Mouse (Mus musculus) testis, adult 2 months (tissue): ENCODE measurements around the gene Mrpl54. TPM values are rescaled to one million over a fixed set of nuclear protein-coding genes. Genes with fewer than 3 reads are reported as not detected.
A peak's percentile ranks its signal among the peaks of the same experiment; 100 is the strongest.

Experiments used
- H3K27ac ChIP-seq: fragments of 200-500 bp; 2 replicates; pipeline ENCODE4 v1.5.1; 2012; ENCODE audit warnings: low read depth, low read length; ENCODE audit not compliant: control insufficient read depth, insufficient read depth
- H3K27me3 ChIP-seq: fragments of 200-500 bp; 2 replicates; pipeline ENCODE4 v1.6.1; 2012; ENCODE audit warnings: mild to moderate bottlenecking, low read length, moderate library complexity; ENCODE audit not compliant: control insufficient read depth, insufficient read depth
- H3K36me3 ChIP-seq: fragments of 200-500 bp; 2 replicates; pipeline ENCODE4 v1.6.1; 2012; ENCODE audit warnings: mild to moderate bottlenecking, low read length; ENCODE audit not compliant: control insufficient read depth, insufficient read depth
- H3K4me1 ChIP-seq: fragments of 200-500 bp; 2 replicates; pipeline ENCODE4 v1.6.1; 2012; ENCODE audit warnings: low read length; ENCODE audit not compliant: control insufficient read depth, insufficient read depth
- H3K4me3 ChIP-seq: fragments of 200-500 bp; 2 replicates; pipeline ENCODE4 v1.5.1; 2012; ENCODE audit warnings: low read depth, mild to moderate bottlenecking, low read length, moderate library complexity, mixed read lengths; ENCODE audit not compliant: control insufficient read depth
- CTCF ChIP-seq: fragments of 200-500 bp; IDR thresholded peaks from 2 replicates; pipeline ENCODE4 v1.5.1; 2012; ENCODE audit warnings: low read depth, mild to moderate bottlenecking, inconsistent platforms, low read length, moderate library complexity; ENCODE audit not compliant: control insufficient read depth, insufficient read depth, insufficient replicate concordance
- POLR2A ChIP-seq: fragments of 200-500 bp; IDR thresholded peaks from 2 replicates; pipeline ENCODE4 v1.6.1; 2012; ENCODE audit warnings: low read depth, mild to moderate bottlenecking, inconsistent platforms, low read length, moderate library complexity; ENCODE audit not compliant: control insufficient read depth
- polyA plus RNA-seq: library from polyadenylated mRNA; depleted of rRNA; stranded (reverse); fragments of >200 nt; gene quantifications from 2 replicates; pipeline ENCODE4 v1.2.3, GENCODE M21; 2012

Mrpl54 gene
- polyA plus RNA-seq, 1 experiment = 181 TPM

DNA sequence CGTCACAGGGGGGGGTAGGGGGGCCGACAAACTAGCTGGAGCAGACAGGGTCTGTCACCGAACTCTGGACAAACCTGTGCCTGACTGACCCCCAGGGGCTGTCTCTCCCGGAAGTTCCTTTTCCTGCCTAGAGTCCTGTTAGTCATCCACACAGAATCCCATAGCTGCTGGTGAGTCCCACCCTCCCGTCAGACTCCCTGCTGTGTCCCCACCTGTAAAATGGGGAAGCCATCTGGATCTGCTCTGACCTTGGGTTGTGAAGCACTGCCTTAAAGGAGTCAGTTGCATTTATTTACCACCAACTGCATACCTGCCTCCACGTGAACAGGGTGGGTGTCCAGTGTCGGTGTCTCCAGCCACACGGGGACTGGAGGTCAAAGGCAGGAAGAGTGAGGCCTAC is 27.7 kb upstream of the Mrpl54 start:
- Histone ChIP-seq H3K27ac (no peak overlapping the region), H3K4me3 (no peak overlapping the region), H3K36me3 (no peaks in the 10 kb centered on the region), H3K4me1 (peaks cover 16% of the 10 kb centered on the region), H3K27me3 (no peaks in the 10 kb centered on the region)
- TF ChIP-seq CTCF (no peak), POLR2A (no peak)

DNA sequence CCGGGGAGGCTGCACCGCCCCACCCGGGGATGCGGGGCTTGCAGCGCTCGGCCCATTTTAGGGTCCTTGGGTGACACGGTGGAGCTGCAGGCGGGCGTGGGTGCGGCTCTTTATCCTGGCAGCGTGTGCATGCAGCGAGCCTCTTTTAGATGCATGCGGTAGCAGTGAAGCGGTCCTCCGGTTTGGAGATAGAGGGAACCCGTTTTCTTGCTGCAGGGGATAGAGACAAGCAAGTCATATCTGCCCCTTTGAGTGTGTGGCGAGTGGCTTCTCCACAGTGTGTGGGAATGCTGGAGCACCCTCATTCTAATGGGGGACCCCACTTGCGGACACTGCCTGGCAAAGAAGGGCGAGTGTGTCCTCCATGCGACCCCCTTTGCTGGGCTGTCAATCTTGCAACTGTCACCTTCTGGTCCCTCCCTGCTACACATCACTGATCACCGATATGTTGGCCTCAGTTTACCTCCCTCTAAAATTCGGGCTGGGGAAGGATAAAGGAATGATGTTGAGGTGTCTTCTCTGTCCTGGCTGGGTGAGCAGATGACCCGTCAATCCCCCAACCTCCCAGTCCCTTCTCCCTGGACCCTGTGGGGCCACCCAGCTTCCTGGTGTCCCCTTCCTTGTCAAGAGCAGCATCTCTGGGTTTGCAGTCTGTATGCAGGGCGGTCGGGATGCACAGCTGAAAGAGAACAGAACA is 26.7 kb upstream of the Mrpl54 start:
- Histone ChIP-seq H3K36me3 (no peaks in the 10 kb centered on the region), H3K27me3 (no peaks in the 10 kb centered on the region), H3K4me1 (peaks cover 16% of the 10 kb centered on the region), H3K4me3 (peak overlapping the region; percentile 90), H3K27ac (peak overlapping the region; percentile 3; the same call in 1 of the 2 replicates)
- no peak for TF ChIP-seq CTCF
- no peak for TF ChIP-seq POLR2A

DNA sequence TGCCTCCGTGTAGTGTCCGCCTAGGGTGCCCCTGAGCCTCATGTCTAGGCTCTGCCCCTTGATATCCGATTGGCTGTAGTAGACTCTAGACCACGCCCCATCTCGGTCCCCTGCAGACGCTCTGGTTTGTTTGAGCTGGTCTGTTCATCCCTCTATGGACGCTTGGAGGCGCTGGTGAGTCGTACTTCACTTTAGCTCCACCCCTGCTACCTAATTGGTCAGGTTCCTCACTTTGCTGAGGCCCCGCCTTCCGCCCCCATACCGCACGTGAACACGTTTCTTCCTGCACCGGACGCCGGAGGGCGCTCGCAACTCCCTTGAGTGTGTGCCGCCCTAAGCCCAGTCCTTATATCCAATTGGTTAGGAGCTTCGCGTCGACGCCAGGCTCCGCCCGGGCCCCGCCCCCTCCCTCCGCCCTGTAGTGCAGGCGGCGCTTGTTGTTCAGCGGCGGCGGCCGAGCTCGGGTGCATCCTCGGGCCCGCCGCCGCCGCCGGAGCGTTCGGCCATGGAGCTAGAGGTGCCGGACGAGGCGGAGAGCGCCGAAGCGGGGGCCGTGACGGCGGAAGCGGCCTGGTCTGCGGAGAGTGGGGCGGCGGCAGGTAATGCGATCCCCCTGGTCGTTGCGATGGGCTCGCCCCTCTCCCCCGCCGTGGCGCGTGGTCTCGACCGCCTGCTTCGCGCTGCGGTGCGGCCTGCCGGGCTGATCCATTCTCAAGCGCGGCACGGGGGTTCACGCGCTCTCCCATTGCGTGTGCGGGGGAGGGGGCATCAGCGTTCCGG is 26.0 kb upstream of the Mrpl54 start, which contains the start of gene Pip5k1c:
Gene Pip5k1c (plus strand): TSS at position 410 of the 780 bp plus-strand sequence.
- Histone ChIP-seq H3K27ac (peak within 1 kb of the TSS; percentile 86), H3K36me3 (no peaks in the 10 kb centered on the region), H3K4me3 (peak within 1 kb of the TSS; percentile 90), H3K4me1 (peaks cover 16% of the 10 kb centered on the region), H3K27me3 (no peaks in the 10 kb centered on the region)
- TF ChIP-seq CTCF (peak; percentile 87), POLR2A (peak; percentile 44; the same call in 1 of the 2 replicates)

DNA sequence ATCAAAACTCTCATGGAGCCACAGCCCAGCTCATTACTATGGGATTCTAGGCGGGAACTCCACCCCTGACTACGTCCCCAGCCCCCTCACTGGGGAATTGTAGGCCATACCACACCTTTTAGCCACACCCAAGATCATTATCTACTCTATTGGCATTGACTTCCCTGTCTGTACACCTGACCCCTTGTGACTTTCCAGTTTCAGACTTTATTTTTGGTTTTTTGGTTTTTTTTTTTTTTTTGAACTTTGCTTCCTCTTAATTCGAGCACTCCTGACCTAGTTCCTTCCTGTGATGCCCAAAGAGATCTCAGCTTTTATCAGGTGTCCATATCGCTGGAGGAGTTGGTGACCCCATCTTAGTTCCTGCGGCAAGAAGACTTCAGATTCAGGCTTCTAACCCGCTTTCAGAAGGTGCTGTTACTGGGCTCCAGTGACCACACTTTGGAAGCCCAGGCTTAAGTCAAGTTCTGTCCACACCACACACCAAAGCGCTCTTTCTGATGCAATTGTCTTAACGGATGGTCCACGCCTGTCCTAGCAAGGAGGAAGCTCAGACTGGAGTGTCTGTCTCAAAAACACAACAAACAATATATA is 24.9 kb upstream of the Mrpl54 start, which contains the start of gene Tjp3:
Gene Tjp3 (minus strand): TSS at position 71 of the 594 bp plus-strand sequence.
- H3K27ac ChIP-seq = no peak within 1 kb of the TSS
- H3K27me3 ChIP-seq = no peaks in the 10 kb centered on the region
- TF ChIP-seq POLR2A = no peak
- TF ChIP-seq CTCF = no peak

DNA sequence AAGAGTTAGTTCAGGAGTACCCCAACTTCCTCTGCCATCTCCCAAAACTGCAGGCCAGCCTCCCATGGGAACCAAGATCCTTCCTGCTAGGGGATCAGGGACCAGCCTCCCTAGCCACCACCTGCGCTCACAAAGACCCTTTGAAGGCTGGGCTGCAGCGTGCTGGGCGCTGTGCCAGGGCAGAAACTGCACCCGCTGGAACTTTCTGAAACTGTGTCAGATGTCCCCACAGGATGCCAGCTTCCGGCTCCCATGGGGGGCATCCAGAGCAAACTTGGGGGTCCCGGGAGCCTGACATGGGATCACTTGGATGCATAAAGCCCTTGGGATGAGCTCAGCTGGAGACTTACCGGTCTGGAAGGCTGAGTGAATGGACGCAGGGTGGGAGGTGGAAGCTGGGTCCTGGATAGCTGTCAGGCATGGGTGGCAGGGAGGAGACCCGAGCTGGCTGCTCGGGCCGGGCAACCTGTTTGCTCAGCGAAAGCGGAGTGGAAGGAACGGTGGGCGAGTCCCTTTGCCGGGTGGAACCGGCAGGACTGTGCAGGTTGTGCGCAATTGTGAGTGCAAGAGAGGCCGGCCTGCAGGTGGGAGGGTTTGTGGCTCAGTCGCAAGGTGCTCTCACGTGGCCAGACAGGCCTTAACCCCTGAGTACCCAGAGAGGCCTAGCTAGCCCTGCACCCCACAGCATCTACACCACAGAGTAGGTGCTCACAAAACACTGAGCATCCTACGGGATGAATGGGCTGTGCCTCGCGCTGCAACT is 24.1 kb upstream of the Mrpl54 start:
- TF ChIP-seq CTCF = no peak
- TF ChIP-seq POLR2A = no peak
- no peak overlapping the region for H3K27ac ChIP-seq
- H3K4me1 ChIP-seq = peaks cover 22% of the 10 kb centered on the region
- H3K27me3 ChIP-seq = no peaks in the 10 kb centered on the region
- no peak overlapping the region for H3K4me3 ChIP-seq
- H3K36me3 ChIP-seq = no peaks in the 10 kb centered on the region

More for the DNA sequence above, 24.9 kb upstream of the Mrpl54 start, which contains the start of gene Tjp3:
- Histone ChIP-seq H3K4me1 (peaks cover 16% of the 10 kb centered on the region), H3K4me3 (peak within 1 kb of the TSS; percentile 90; the same call in 1 of the 2 replicates), H3K36me3 (no peaks in the 10 kb centered on the region)

DNA sequence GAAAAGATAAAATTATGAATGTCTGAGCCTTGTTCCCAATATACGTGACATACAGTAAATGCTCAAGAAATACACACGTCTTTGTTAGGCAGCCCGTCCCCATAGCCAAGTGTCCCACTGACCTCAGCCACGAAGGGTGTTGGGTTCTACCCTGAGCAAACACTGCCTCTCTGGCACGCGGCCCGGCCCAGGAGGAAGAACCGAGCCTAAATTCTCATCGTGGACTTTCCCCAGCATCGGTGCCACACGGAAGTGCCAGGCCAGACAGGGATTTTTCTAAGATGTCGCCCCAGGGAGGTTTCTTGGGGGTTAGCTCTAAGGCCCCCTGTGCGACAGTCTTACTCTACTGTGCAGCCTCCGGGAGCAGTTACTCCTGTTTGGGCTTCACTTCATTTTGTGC is 23.1 kb upstream of the Mrpl54 start:
- H3K27me3 ChIP-seq = no peaks in the 10 kb centered on the region
- H3K4me3 ChIP-seq = no peak overlapping the region
- no peak overlapping the region for H3K27ac ChIP-seq
- TF ChIP-seq CTCF (no peak), POLR2A (no peak)
- H3K36me3 ChIP-seq = no peaks in the 10 kb centered on the region
- H3K4me1 ChIP-seq = peaks cover 32% of the 10 kb centered on the region

DNA sequence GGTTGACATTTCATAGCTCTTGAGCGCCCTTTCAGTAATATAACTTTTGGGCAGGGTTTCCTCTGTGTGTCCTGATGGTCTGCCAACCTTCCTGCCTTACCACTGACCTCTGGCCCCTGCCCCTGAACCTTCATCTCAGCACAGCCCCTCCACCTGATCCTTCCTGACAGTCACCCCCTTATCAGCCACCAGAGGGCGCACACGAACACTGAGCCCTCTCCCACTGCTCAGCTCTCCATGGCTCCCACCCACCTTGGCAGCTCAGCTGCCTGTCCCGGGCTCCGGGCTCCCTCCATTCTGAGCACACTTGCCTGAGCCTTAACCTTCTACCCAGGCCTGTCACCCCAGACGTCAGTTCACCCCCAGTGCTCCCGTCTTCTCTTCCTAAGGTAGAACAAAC is 22.5 kb upstream of the Mrpl54 start:
- H3K4me3 ChIP-seq = no peak overlapping the region
- TF ChIP-seq CTCF (peak; percentile 88), POLR2A (no peak)
- H3K27me3 ChIP-seq = no peaks in the 10 kb centered on the region
- no peaks in the 10 kb centered on the region for H3K36me3 ChIP-seq
- peaks cover 31% of the 10 kb centered on the region for H3K4me1 ChIP-seq
- H3K27ac ChIP-seq = no peak overlapping the region
